Mouse (Mus musculus) telencephalon, adult 2 months (tissue): ENCODE data around the gene Mmp17.
A peak's percentile ranks its signal among the peaks of the same experiment; 100 is the strongest.
"Not testable (repeated sequence)": the region's sequence is repeated elsewhere in the genome, so short reads cannot be mapped to it uniquely, and the experiment has no call there.

Experiments
- DNase-seq: peaks from one replicate; pipeline ENCODE4 v3.0.0-alpha.2; 2011; ENCODE audit warnings: low read depth, low spot score

Gene Mmp17

GRCm38 (mm10) chr5:129586471-129586870, 2.5 kb downstream of the Mmp17 start:
- no peak for DNase-seq

GRCm38 (mm10) chr5:129590915-129591314, 6.9 kb downstream of the Mmp17 start:
- DNase-seq, result no peak

GRCm38 (mm10) chr5:129594116-129595114, 10.4 kb downstream of the Mmp17 start:
- peak; percentile 57 for DNase-seq

GRCm38 (mm10) chr5:129602071-129602487, 18.1 kb downstream of the Mmp17 start:
- DNase-seq, result no peak

- DNase-seq, result no peak
Measured at GRCm38 (mm10) chr5:129607476-129607875, 23.5 kb downstream of the Mmp17 start.

GRCm38 (mm10) chr5:129611060-129611459, 27.1 kb downstream of the Mmp17 start:
- peak; percentile 55 for DNase-seq

GRCm38 (mm10) chr5:129620600-129620999, 36.6 kb downstream of the Mmp17 start:
- not testable (repeated sequence) for DNase-seq

- no peak for DNase-seq
Measured at GRCm38 (mm10) chr5:129621361-129621760, 37.4 kb downstream of the Mmp17 start.

GRCm38 (mm10) chr5:129626099-129626498, 42.1 kb downstream of the Mmp17 start:
- no peak for DNase-seq

GRCm38 (mm10) chr5:129626586-129626985, 42.6 kb downstream of the Mmp17 start:
- not testable (repeated sequence) for DNase-seq

- not testable (repeated sequence) for DNase-seq
Measured at GRCm38 (mm10) chr5:129632270-129633250, 48.6 kb downstream of the Mmp17 start.

GRCm38 (mm10) chr5:129650858-129651257, 66.9 kb downstream of the Mmp17 start:
- no peak for DNase-seq

- no peak for DNase-seq
Measured at GRCm38 (mm10) chr5:129657016-129657415, 73.0 kb downstream of the Mmp17 start.

GRCm38 (mm10) chr5:129657931-129658330, 74.0 kb downstream of the Mmp17 start:
- DNase-seq, result no peak
